Mouse (Mus musculus) adipose tissue, adult 10 weeks (tissue): Measurements from ENCODE around the gene Orai1. TPM values are rescaled to one million over a fixed set of nuclear protein-coding genes. Genes with fewer than 3 reads are reported as not detected.

Source experiments
- polyA plus RNA-seq: library from polyadenylated mRNA; stranded (reverse); fragments of 350-450 nt; fragmentation: Illumina TruSeq; extraction: RNeasy Lipid Tissue Mini Kit (QIAGEN cat#74804); gene quantifications from one replicate; pipeline ENCODE4 v1.2.3, GENCODE M21; 2014; ENCODE audit warnings: low read depth, low replicate concordance

The Orai1 gene
- polyA plus RNA-seq, result 14.2 TPM

DNA sequence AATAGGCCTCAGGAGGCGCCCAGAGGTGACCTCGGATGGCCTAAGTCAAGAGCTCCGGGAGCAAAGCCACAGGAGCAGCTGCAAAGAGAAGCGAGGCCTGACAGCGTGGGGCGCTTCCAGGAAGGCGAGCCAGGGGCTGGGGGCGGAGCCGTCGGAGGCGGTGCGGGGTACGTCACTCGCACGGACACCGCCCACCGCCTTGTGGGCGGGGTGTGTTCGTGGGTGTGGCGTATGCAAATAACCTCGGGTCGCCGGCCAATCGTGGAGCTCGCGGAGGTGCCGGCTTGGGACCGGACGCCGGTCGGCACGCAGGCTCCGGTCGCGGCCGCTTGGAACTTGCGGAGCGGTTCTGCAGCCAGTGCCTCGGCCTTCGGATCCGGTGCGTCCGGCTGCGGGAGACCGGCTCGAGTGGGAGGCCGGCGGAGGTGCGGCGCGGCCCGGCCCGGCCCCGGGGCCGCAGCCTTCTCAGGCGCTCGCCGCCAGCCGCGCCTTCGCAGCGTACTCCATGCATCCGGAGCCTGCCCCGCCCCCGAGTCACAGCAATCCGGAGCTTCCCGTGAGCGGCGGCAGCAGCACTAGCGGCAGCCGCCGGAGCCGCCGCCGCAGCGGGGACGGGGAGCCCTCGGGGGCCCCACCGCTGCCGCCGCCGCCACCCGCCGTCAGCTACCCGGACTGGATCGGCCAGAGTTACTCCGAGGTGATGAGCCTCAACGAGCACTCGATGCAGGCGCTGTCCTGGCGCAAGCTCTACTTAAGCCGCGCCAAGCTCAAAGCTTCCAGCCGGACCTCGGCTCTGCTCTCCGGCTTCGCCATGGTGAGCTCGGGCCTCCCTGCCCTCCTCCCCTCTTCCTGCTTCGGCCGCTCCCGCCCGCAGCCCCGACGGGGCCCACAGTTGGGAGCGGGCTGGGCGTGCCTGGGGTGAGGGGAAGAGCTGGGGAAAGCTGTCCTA, at the start of gene Orai1:
Orai1 (plus strand) TSS at position 322 of the 949 bp plus-strand sequence.

DNA sequence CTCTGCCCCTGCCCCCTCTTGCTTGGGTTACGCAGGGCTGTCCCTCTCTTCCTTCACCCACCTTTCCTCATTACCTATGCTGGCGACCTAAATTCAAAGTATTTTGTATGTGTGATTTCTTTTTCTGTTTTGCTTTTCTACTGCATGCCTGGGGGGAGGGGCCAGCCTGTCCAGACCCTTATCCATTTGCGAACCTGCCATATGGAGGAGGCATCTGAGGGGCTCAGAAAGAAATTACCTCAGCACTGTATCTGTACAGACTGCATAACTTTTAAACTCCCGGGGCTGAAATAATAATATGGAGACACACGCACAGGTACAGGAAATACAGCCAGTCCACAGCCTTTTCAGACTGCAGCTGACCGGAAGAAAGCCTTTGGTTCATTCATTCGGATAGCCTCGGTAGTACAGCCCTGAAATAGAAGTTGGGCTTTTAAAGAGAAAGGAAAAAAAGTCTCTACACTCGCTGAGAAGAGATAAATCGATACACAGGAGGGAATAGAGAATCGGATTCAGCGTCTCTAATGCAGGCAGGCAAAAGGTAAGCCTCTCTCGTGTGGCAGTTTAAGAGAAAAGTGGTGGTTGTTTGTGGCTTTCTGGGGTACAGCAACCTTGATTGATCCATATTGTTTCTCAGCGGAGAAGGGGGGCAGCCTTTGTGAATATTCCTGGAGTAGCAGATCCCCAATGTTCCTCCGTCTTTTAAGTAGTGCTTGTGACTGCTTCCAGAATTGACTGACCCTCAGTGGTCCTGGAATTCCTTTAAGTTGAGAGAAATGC, 25.1 kb upstream of the Orai1 start, which contains the start of gene Kdm2b:
Kdm2b (minus strand) TSS at position 273 of the 780 bp plus-strand sequence.

DNA sequence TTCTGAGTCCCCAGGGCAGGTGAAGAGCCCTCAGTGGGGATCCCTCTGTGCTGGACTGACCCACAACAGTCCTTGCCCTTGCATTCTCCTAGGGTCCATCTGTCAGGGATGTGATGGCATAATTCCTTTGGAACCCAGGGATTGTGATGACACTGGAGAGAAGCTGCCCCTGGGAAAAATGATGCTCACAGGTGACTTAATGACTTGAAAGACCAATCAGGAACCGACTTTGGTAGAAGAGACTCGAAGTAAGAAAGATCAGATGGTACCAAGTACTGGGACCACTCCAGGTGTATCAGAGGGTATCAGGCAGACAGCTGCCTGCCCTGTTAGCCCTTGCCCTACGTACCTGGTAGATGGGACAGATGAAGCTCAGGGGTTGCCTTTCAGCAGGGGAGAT, 32.0 kb downstream of the Orai1 start, which contains the start of gene Morn3:
Morn3 (minus strand) TSS at position 101 of the 400 bp plus-strand sequence.

DNA sequence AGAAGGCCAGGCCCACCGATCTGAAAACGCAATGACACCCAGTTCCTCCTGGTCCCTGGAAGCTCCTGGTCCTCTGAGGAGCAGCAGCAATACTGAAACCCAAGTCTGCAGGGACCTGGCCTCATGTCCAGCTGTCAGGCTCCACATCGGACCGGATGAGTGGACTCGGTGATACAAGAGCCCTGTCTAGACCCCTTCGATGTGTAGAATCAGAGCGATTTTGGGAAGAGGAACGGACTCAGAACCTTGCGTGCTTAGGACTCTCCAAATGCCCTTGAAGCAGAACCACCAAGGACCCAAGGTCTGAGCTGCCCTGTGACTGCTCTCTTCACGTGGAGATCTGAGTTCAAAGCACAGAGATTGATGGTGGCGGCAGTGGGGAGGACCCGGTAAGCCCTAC, 53.2 kb downstream of the Orai1 start, which contains the start of gene Tmem120b:
Tmem120b (plus strand) TSS at position 301 of the 400 bp plus-strand sequence.

Other genes starting within 250 kb of the Orai1 start
- gene Camkk2, start 235.7 kb upstream of the Orai1 start, polyA plus RNA-seq, result 12.5 TPM
- 196 TPM for gene Anapc5, start 193.7 kb upstream of the Orai1 start, polyA plus RNA-seq
- 18.8 TPM for gene Rnf34, start 165.0 kb upstream of the Orai1 start, polyA plus RNA-seq
- 17.7 TPM for gene Kdm2b, start 25.3 kb upstream of the Orai1 start, polyA plus RNA-seq
- 17.7 TPM for gene Morn3, start 31.9 kb downstream of the Orai1 start, polyA plus RNA-seq
- gene Tmem120b, start 53.3 kb downstream of the Orai1 start, polyA plus RNA-seq, result 44.1 TPM
- gene Rhof, start 117.6 kb downstream of the Orai1 start, polyA plus RNA-seq, result 1.2 TPM
- 13.3 TPM for gene Setd1b, start 127.1 kb downstream of the Orai1 start, polyA plus RNA-seq
- 23.2 TPM for gene Psmd9, start 154.3 kb downstream of the Orai1 start, polyA plus RNA-seq
- gene Hpd, start 167.7 kb downstream of the Orai1 start, polyA plus RNA-seq, result 0.73 TPM
- 5.4 TPM for gene Wdr66, start 237.0 kb downstream of the Orai1 start, polyA plus RNA-seq